Mouse (Mus musculus): ENCODE measurements around the gene Asic2. TPM values are rescaled to one million over a fixed set of nuclear protein-coding genes. Genes with fewer than 3 reads are reported as not detected.
A peak's percentile ranks its signal among the peaks of the same experiment; 100 is the strongest.

Asic2 gene
- polyA plus RNA-seq, 1 experiment from 2014 or later, result 0.65 TPM

DNA sequence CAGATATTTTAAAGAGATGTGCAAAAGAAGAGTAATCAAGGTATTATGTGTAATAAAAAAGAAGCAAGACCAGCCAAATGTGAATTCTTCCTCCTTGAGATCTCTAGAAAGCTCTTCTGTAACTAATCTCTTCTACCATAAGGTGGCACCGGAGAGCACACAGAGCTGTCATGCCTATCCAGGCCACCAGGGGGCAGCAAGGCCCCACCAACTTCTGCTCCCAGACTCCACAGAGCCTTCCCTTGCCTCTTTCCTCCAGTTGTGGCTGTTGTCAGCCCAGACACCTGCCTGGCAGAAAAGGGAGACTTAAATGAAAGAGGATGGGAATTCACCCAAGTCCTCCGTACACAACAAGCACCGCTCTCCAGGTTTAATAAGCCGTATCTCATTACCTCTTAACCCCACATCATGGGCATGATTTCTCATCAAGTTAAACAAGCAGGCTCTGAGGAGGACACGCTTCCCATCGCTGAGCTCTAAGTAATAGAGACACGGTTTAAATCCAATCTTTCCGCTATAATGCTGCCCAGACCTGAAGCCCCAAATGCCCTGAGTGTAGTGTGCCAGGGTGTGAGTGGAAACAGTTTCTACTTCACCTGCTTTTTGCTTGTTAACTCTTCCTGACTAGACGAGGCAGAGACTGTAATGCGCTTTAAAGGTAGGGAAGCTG, 28.1 kb upstream of the Asic2 start:
- Histone ChIP-seq H3K36me3 (no peaks in the 10 kb centered on the region), H3K4me1 (peaks cover 11% of the 10 kb centered on the region; the same call in 1 of the 2 replicates), H3K9ac (no peak overlapping the region), H3K27me3 (peaks cover 5% of the 10 kb centered on the region; the same call in 1 of the 2 replicates), H3K4me2 (replicated peaks) (no peak overlapping the region), H3K27ac (no peak overlapping the region), H3K9me3 (no peaks in the 10 kb centered on the region; the same call in 1 of the 2 replicates), H3K4me3 (no peak overlapping the region)
- no peak for ATAC-seq (ENCODE audit: low FRiP score, low read depth)
- 63% methylated on average over 10 of the region's 10 CpGs for WGBS

DNA sequence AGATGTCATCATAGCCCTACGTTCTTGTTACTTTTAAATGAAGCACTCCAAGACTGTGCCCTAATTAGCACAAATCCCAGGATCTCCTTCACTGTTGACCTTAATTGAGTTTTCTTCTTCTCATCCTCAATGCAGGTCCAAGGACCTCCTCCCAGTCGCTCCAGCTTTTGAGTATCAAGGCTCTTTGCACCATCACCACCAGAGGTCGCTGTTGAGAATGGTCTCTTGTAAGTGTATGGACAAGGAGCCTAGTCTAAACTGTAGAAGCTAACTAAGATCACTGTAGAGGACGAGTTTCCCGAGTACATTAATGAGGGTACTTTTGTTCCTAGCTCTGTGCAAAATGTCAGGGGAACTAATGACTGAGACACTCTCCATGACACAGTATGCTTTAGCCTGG, 14.9 kb upstream of the Asic2 start:
- H3K4me2 ChIP-seq (replicated peaks), result no peak overlapping the region
- 39% methylated on average over 5 of the region's 5 CpGs for WGBS
- no peak overlapping the region for H3K4me3 ChIP-seq
- 0 out of 2 replicates have a peak, but pooled peaks cover 3% of the 10 kb centered on the region for H3K27me3 ChIP-seq
- no peaks in the 10 kb centered on the region for H3K36me3 ChIP-seq
- no peak overlapping the region for H3K9ac ChIP-seq
- H3K4me1 ChIP-seq, result peaks cover 14% of the 10 kb centered on the region
- no peak overlapping the region for H3K27ac ChIP-seq
- ATAC-seq (ENCODE audit: low FRiP score, low read depth), result no peak
- H3K9me3 ChIP-seq, result no peaks in the 10 kb centered on the region

DNA sequence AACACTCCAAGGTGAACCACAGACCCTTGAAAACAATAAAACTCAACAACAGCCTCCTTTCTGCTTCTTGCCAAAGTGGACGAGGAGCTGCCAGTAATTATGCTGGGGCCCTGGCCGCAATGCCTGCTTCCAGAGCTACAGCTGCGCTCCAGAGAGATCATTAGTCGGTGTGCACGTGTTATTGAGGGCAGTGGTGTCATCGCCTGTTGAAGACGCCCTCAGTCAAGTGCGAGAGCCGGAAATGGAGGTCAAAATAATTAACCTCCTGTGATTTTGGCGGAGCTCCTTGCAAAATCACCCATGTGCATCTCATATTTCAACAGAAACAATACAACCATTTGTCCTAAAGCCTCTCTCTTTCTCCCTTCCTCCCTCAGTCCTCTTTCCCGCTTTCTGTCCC, 13.9 kb upstream of the Asic2 start:
- peaks cover 14% of the 10 kb centered on the region for H3K4me1 ChIP-seq

DNA sequence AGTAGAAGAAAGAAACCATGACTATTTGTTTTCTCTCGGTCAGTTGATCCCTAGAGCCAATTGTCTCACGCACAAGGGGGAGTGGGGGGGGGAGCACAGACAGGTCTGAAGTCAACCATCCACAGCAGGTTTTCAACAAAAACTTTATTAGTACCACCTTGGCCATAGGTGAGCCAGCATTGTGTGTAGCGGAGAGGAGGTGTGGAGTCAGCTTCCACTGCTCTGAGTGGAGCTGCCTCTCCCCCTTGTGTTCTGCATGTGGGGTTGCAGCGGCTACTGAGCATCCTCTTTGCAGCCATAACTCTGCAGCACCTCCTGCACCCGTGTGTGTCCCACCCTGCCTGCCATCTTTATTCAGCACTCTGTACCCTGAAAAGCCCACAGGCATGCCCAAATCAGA, 6.3 kb upstream of the Asic2 start:
- no peak for ATAC-seq (ENCODE audit: low FRiP score, low read depth)
- WGBS, result 34% methylated on average over 5 of the region's 5 CpGs
- Histone ChIP-seq H3K9me3 (no peaks in the 10 kb centered on the region), H3K36me3 (no peaks in the 10 kb centered on the region), H3K4me3 (no peak overlapping the region), H3K4me2 (replicated peaks) (no peak overlapping the region), H3K4me1 (peaks cover 5% of the 10 kb centered on the region; the same call in 1 of the 2 replicates), H3K27me3 (peaks cover 24% of the 10 kb centered on the region), H3K27ac (no peak overlapping the region), H3K9ac (no peak overlapping the region)

More for the DNA sequence above, 13.9 kb upstream of the Asic2 start:
- Histone ChIP-seq H3K27me3 (0 out of 2 replicates have a peak, but pooled peaks cover 3% of the 10 kb centered on the region), H3K4me2 (replicated peaks) (peak overlapping the region; percentile 12; the same call in 1 of the 2 replicates), H3K27ac (no peak overlapping the region), H3K9ac (no peak overlapping the region), H3K9me3 (no peaks in the 10 kb centered on the region), H3K4me3 (no peak overlapping the region), H3K36me3 (no peaks in the 10 kb centered on the region)
- 9% methylated on average over 11 of the region's 11 CpGs for WGBS
- ATAC-seq (ENCODE audit: low FRiP score, low read depth), result no peak; the same call in 1 of the 2 replicates

DNA sequence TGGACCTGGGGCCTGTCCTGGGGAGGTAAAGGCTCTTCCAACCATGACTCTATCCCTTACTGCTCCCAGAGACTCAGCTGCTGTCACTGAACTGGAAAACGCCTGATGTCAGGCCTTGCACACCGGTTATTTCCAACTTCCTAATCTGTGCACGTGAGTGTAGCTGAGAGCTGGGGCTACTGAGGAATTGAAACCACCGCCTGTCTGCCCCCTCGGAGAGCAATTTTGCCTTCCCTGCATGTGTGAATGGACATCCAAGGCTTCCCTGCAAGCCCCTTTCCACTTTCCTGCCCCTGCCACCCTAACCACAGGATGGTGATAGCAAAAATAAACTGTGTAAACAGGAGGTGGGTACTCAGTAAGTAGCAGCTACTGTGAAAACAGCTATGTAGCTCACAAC, 5.4 kb upstream of the Asic2 start:
- H3K4me1 ChIP-seq, result peaks cover 6% of the 10 kb centered on the region
- H3K4me2 ChIP-seq (replicated peaks), result no peak overlapping the region
- no peak overlapping the region for H3K4me3 ChIP-seq
- ATAC-seq (ENCODE audit: low FRiP score, low read depth), result no peak
- H3K27me3 ChIP-seq, result peaks cover 33% of the 10 kb centered on the region
- H3K36me3 ChIP-seq, result no peaks in the 10 kb centered on the region
- H3K9ac ChIP-seq, result no peak overlapping the region
- 50% methylated on average over 5 of the region's 5 CpGs for WGBS
- H3K9me3 ChIP-seq, result no peaks in the 10 kb centered on the region
- H3K27ac ChIP-seq, result no peak overlapping the region

DNA sequence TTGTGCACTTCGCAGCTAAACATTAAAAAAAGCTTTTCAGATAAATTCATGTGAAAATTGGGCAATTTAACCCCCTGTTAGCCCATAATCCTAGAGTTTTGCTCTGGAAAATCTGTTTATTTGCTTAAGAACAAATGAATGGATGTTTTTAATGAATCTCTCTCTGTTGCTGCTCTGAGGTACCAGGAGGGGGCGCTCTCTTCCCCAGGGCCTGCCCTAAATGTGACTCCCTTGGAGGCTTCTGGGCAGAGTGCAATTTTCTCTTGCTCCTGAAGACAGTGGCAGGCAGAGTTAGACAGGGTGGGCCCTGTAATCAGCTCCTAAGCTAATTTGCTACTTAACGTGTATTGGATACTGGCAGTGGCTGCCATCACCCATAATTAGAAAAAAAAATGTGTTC, 3.8 kb upstream of the Asic2 start:
- Histone ChIP-seq H3K4me2 (replicated peaks) (no peak overlapping the region), H3K27ac (no peak overlapping the region), H3K27me3 (peaks cover 49% of the 10 kb centered on the region), H3K36me3 (no peaks in the 10 kb centered on the region), H3K9me3 (no peaks in the 10 kb centered on the region), H3K4me3 (no peak overlapping the region), H3K9ac (no peak overlapping the region), H3K4me1 (peaks cover 10% of the 10 kb centered on the region)
- 53% methylated on average over 3 of the region's 3 CpGs for WGBS
- ATAC-seq (ENCODE audit: low FRiP score, low read depth), result no peak

DNA sequence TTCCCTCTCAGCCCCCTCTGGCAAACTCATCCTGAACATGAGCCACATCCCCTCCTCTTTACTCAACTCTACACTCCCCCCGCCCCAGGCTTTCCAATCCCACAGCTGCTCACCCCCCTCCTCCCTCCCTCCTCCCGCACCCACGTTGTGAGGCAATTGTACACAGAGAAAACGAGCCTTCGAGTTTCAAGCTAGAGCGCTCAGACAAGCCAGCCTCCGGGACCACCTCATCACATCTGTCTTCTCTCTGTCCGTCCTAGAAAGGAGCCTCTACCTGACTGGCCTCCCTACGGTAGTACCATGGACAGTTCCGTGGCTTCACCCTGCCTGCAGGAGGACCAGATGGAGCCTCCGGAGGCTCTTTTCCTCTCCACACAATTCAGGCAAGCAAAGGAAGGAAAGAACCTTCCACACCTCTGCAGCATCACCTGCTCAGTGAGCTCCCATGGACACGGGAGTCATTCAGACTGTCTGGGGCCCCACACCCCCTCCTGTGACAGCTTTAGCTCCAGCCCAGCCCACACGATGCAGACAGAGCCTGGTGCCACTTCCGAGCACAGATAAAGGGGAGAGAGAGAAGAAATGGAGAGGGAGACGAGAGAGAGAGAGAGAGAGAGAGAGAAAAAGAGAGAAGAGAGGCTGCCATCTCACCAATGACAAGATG, 1.5 kb downstream of the Asic2 start:
- H3K4me2 ChIP-seq (replicated peaks), result no peak overlapping the region
- no peak overlapping the region for H3K9ac ChIP-seq
- 14% methylated on average over 15 of the region's 15 CpGs for WGBS
- no peak overlapping the region for H3K4me3 ChIP-seq
- H3K9me3 ChIP-seq, result no peaks in the 10 kb centered on the region
- no peaks in the 10 kb centered on the region for H3K36me3 ChIP-seq
- no peak for ATAC-seq (ENCODE audit: low FRiP score, low read depth)
- peaks cover 5% of the 10 kb centered on the region for H3K4me1 ChIP-seq
- H3K27ac ChIP-seq, result no peak overlapping the region
- H3K27me3 ChIP-seq, result peaks cover 64% of the 10 kb centered on the region

DNA sequence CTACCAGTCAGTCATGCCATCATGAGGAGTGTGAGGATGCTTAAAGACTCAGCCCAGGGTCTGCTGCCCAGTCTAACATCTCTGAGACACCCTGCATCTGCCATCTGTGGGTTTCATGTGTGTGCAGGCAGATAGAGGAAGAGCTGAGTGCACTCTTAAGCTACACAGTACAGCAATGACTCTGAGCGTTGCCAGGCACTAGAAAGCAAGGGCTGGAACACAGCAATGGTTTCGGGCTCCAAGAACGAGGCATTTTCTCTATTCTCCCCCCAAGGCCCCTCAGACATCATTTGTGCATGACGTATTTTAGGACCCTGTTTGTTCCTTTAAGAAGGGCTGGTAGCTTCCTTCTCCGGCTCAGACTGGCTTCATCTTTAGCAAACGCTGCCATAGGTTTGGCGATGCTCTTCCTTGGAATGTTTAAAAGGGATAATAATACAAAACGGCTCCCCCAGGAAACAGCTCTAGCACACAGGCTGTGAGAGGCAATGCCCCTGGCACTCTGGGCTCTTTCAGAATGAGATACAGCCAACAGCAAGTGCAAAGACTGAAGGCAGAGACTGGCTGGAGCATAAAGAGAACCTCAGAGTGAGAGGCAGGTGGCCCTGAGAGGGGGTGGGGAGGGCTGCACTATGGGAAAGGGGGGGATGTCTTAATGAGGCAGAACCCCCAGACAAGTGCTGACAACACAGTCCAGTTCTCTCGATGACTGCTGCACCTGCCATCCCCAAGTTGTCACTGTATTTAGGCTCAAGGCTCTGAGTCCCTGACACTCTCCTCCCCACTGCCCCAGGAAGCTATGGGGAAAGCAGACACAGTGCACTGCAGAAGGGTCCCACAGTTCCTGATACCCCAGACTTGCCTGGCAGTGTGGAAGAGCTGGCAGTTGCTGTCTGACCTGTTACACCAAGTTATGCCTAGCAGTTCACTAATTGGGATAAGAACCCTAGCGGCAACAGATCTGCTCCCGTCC, 2.3 kb downstream of the Asic2 start:
- ATAC-seq (ENCODE audit: low FRiP score, low read depth), result no peak
- Histone ChIP-seq H3K27ac (no peak overlapping the region), H3K4me2 (replicated peaks) (no peak overlapping the region), H3K36me3 (no peaks in the 10 kb centered on the region), H3K4me3 (no peak overlapping the region), H3K9me3 (no peaks in the 10 kb centered on the region), H3K4me1 (peaks cover 5% of the 10 kb centered on the region), H3K27me3 (peaks cover 59% of the 10 kb centered on the region), H3K9ac (no peak overlapping the region)
- WGBS, result 63% methylated on average over 11 of the region's 11 CpGs

DNA sequence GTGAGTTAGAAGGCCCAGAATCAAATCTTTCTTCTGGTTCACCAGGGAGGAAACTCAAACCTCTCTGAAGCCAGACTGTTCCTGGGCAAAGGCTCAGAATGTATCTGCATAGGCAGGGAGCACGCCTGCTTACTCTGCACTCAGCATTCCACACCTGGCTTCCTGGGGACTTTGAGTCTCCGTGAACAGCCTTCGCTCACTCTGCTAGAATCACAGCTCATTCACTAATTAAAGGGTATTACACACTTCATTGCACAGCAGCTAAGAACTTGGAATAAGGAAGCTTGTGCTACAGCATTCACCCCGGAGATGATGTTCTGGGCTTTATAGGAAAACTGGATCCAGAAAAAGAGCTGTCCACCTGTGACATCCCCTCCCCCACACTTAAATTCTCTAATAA, 3.7 kb downstream of the Asic2 start:
- no peak overlapping the region for H3K27ac ChIP-seq
- H3K36me3 ChIP-seq, result no peaks in the 10 kb centered on the region
- no peak overlapping the region for H3K4me3 ChIP-seq
- peaks cover 45% of the 10 kb centered on the region for H3K27me3 ChIP-seq
- WGBS, result 68% methylated on average over 4 of the region's 4 CpGs
- no peaks in the 10 kb centered on the region for H3K9me3 ChIP-seq
- H3K9ac ChIP-seq, result no peak overlapping the region
- ATAC-seq (ENCODE audit: low FRiP score, low read depth), result no peak
- peaks cover 5% of the 10 kb centered on the region for H3K4me1 ChIP-seq
- no peak overlapping the region for H3K4me2 ChIP-seq (replicated peaks)

DNA sequence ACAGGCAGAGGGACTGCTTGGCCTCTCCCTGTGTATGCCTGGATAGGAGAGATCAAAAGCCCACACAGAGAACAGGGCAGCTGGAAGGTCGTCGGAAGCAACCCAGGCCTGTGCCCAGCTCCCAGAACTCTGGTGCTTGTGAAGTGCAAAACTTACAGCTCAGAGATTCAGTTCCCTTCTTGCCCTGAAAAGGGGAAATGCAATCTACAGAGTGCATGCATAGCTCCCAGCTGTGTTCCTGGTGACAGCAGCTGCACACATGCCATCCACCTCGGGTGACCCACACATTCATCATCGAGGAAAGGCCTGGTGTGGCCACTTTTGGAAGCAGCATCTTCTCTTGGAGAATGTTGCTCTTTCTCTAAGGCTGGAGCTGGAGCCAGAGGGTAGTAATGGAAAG, 13.9 kb downstream of the Asic2 start:
- Histone ChIP-seq H3K4me3 (no peak overlapping the region), H3K9ac (no peak overlapping the region), H3K9me3 (no peaks in the 10 kb centered on the region), H3K27ac (no peak overlapping the region), H3K4me1 (no peaks in the 10 kb centered on the region), H3K4me2 (replicated peaks) (no peak overlapping the region), H3K27me3 (no peaks in the 10 kb centered on the region), H3K36me3 (no peaks in the 10 kb centered on the region)
- WGBS, result 44% methylated on average over 4 of the region's 4 CpGs
- no peak for ATAC-seq (ENCODE audit: low FRiP score, low read depth)

DNA sequence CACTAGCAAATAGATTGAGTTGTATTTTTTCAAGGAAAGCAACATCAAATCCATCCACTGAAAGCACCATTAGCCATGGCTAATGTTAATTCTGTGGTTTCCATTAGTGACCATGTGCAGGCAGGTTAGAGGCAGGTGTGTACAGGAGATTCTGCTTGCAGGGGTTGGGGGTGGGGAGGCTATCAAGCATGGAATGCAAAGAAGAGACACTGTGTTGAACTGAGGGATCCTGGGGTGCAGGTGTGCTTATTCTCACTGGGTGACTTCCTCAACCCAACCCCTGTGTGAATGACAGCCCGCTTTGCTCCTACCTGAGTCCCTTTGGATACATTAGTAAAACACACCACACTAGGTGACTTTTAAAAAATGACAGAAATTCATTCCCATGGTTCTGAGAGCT, 20.2 kb downstream of the Asic2 start:
- H3K36me3 ChIP-seq, result no peaks in the 10 kb centered on the region
- 0 out of 2 replicates have a peak, but pooled peaks cover 3% of the 10 kb centered on the region for H3K27me3 ChIP-seq
- no peak for ATAC-seq (ENCODE audit: low FRiP score, low read depth)
- no peak overlapping the region for H3K4me3 ChIP-seq
- no peaks in the 10 kb centered on the region for H3K4me1 ChIP-seq
- H3K4me2 ChIP-seq (replicated peaks), result no peak overlapping the region
- H3K9ac ChIP-seq, result no peak overlapping the region
- no peak overlapping the region for H3K27ac ChIP-seq
- WGBS, result 73% methylated on average over 1 of the region's 1 CpGs
- H3K9me3 ChIP-seq, result no peaks in the 10 kb centered on the region

DNA sequence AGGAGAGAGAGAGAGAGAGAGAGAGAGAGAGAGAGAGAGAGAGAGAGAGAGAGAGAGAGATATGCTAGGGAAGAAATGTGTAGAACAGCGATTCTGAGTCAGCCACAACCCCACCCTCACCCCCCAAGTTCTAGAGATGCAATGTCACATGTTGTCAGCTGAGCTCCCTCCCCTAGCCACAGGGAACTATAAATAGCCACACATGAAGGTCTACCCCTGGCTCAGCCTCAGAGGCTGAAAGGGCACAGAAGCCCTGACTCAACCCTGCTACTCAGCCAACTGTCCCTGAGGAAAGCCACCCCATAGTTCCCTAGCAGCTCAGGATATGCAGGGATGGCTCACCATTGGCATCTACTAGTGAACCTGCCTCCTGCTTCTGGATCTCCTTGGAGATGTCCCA, 26.1 kb downstream of the Asic2 start:
- H3K9me3 ChIP-seq, result no peaks in the 10 kb centered on the region
- H3K4me2 ChIP-seq (replicated peaks), result no peak overlapping the region
- H3K27ac ChIP-seq, result no peak overlapping the region
- H3K27me3 ChIP-seq, result 0 out of 2 replicates have a peak, but pooled peaks cover 3% of the 10 kb centered on the region
- no peak overlapping the region for H3K9ac ChIP-seq
- WGBS, result 71% methylated on average over 1 of the region's 1 CpGs
- no peak for ATAC-seq (ENCODE audit: low FRiP score, low read depth)
- no peak overlapping the region for H3K4me3 ChIP-seq
- H3K4me1 ChIP-seq, result no peaks in the 10 kb centered on the region
- no peaks in the 10 kb centered on the region for H3K36me3 ChIP-seq
